Mouse (Mus musculus) E14TG2a.4 (cell line): ENCODE data around the gene Ppfia2.

Experiments used
- H3K27me3 ChIP-seq: 2 replicates; pipeline ENCODE4 v1.6.1; 2014; ENCODE audit warnings: low read length, control low read depth; ENCODE audit not compliant: insufficient read depth
- H3K36me3 ChIP-seq: 2 replicates; pipeline ENCODE4 v1.6.1; 2014; ENCODE audit warnings: low read length, control low read depth; ENCODE audit not compliant: insufficient read depth
- H3K4me1 ChIP-seq: replicated peaks from 2 replicates; pipeline ENCODE4 v1.6.1; 2014; ENCODE audit warnings: low read depth, low read length, control low read depth
- H3K4me3 ChIP-seq: replicated peaks from 2 replicates; pipeline ENCODE4 v1.5.1; 2014; ENCODE audit warnings: mild to moderate bottlenecking, low read length
- H3K9me3 ChIP-seq: 2 replicates; pipeline ENCODE4 v1.6.1; 2014; ENCODE audit warnings: low read length, control low read depth
- CTCF ChIP-seq: conservative IDR thresholded peaks from 2 replicates; pipeline ENCODE4 v1.5.1; 2014; ENCODE audit warnings: low read length
- NANOG ChIP-seq: IDR thresholded peaks from 2 replicates; pipeline ENCODE4 v1.6.1; 2014; ENCODE audit warnings: borderline replicate concordance, low read length, mixed read lengths
- POU5F1 ChIP-seq: IDR thresholded peaks from 2 replicates; pipeline ENCODE4 v1.6.1; 2014; ENCODE audit warnings: low read length, borderline replicate concordance

Ppfia2 gene

DNA sequence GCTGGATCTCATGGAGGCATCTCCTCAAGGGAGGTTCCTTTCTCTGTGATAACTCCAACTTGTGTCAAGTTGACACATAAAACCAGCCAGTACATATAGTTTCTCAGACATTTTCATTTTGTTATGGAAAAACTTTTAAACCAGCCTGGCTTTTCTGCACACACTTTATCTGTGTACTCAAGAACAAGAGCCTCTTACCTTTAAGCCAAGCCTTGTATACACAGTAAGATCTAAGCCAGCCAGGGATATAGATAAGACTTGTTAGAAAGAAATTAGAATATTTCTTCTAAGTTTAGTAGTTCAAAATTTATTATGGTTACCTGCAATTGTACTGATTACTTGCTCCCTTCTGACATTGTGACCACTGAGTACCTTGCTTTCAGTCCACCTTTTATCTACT lies 444.1 kb downstream of the Ppfia2 start:
- H3K4me3 ChIP-seq, result no peak overlapping the region
- TF ChIP-seq CTCF (no peak), NANOG (no peak), POU5F1 (no peak)
- no peaks in the 10 kb centered on the region for H3K4me1 ChIP-seq
- no peaks in the 10 kb centered on the region for H3K36me3 ChIP-seq
- H3K27me3 ChIP-seq, result no peaks in the 10 kb centered on the region
- H3K9me3 ChIP-seq, result 0 out of 2 replicates have a peak, but pooled peaks cover 6% of the 10 kb centered on the region

DNA sequence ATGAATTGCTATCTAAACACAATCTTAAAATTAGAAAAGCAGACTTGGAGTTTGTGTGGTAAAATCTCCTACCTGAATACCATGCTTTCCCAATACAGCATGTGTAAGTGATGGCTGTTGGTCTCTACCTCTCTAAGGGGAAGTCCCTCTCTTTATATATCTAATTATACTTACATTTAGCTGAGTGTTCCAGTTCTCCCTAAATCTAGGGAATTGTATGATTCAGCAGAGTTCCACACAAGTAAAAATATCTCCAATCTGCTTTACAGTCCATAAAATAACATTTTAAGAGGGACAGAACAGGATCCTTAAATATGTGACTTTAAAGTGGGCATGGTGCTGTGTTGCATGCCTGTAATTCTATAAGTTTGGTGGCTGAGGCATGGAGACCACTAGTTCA lies 444.7 kb downstream of the Ppfia2 start:
- Histone ChIP-seq H3K27me3 (no peaks in the 10 kb centered on the region), H3K9me3 (0 out of 2 replicates have a peak, but pooled peaks cover 6% of the 10 kb centered on the region), H3K4me1 (no peaks in the 10 kb centered on the region), H3K36me3 (no peaks in the 10 kb centered on the region), H3K4me3 (no peak overlapping the region)
- TF ChIP-seq POU5F1, result no peak
- TF ChIP-seq CTCF, result no peak

DNA sequence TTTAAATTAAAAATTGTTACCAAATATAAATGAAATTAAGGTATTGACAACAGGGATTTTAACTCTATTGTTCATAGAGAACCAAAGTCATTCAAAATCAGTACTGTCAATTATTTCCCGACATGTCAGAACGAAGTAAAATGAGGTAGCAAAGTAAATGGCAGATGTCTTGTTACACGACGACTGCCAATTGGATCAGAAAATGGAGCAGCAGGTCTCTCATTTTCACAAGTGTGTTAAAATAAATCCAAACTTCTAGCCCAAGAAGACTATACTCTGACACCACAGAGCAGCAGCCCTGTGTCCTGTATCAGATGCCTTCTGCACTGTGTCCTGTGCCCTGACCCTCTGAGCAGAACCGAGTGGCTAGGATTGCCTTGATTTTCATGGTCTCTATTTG lies 454.2 kb downstream of the Ppfia2 start:
- H3K36me3 ChIP-seq, result no peaks in the 10 kb centered on the region
- H3K9me3 ChIP-seq, result no peaks in the 10 kb centered on the region
- H3K4me3 ChIP-seq, result no peak overlapping the region
- H3K4me1 ChIP-seq, result no peaks in the 10 kb centered on the region
- no peak for TF ChIP-seq POU5F1
- TF ChIP-seq CTCF, result no peak
- no peak for TF ChIP-seq NANOG
- H3K27me3 ChIP-seq, result no peaks in the 10 kb centered on the region

DNA sequence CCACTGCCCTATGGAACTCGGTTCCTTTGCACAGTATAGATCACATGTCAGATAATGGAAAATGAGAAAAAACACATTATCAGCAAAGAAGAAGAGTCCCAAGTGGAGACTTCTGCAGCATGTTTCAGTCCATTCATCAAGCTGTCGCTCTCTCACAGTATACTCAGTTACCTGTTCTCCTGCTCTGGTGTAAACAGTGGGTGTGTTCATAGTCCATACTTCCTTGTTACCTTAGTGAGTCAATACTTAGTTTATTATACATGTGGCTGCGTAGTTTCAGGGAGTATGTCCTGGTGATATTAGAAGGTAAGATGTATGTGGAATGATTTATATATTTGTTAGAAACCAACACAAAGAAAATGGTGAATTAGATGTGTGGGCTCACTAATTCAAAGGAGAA lies 454.7 kb downstream of the Ppfia2 start:
- no peak overlapping the region for H3K4me3 ChIP-seq
- H3K9me3 ChIP-seq, result no peaks in the 10 kb centered on the region
- no peaks in the 10 kb centered on the region for H3K36me3 ChIP-seq
- no peaks in the 10 kb centered on the region for H3K4me1 ChIP-seq
- TF ChIP-seq CTCF (no peak), NANOG (no peak), POU5F1 (no peak)
- no peaks in the 10 kb centered on the region for H3K27me3 ChIP-seq

DNA sequence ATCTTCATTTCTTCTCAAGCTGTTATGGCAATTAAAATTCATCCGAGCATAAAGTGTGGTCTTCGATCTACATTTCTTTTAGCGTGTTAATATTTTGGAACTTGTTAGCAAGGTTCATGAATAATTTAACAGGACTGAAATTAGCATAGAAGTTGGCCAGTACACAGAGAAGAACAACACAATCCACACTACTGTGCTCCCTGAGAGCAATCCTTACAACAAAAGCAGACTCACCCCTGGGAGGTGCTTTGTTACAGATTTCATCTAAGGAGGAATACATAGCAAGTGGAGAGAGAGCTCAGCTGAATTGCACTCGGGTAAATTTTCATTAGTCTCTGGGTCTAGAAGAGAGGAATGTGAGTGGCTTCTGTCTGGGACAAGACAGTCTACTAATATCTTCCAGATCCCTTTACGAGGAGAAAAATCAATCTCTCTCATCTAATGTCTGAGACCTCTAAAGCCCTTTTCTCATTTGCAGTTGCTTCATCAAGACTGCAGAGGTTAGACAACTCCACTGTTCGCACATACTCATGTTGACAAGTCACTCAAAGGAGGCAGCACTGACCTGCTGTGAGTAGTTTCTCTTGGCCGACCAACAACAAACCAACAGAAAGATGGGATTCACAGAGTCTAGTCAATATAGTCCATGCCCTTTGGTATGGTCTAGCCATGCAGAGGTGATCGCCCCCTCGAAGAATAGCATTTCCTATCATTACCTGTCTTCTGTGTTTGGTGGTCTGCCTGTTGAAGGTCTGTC lies 458.6 kb downstream of the Ppfia2 start:
- no peaks in the 10 kb centered on the region for H3K9me3 ChIP-seq
- H3K4me1 ChIP-seq, result no peaks in the 10 kb centered on the region
- H3K36me3 ChIP-seq, result no peaks in the 10 kb centered on the region
- TF ChIP-seq NANOG, result no peak
- no peaks in the 10 kb centered on the region for H3K27me3 ChIP-seq
- H3K4me3 ChIP-seq, result no peak overlapping the region

DNA sequence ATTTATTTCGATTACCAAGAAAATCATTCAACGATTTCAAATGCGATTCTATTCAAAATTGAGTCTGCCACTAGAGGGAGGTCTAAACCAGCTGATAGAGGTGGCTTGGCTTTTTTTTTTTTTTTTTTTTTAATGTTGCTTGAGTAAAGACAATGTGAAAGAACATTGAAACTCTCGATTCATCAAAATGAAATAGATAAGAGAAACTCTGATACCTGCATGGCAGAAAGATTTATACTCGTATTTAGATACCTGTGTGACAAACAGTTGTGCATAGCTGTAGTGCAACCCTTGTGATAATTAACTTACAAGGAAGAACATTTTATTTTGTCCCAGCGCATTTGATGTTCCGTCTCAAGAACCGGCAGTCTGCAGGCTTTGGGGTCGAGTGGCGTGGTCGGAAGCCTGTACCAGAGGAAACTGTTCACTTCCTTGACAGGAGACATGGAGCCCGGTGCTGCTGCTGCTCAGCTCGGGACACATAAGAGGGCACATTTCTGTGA lies 462.5 kb downstream of the Ppfia2 start:
- TF ChIP-seq NANOG (no peak), POU5F1 (no peak), CTCF (peak; percentile 28)
- Histone ChIP-seq H3K9me3 (no peaks in the 10 kb centered on the region), H3K27me3 (no peaks in the 10 kb centered on the region), H3K36me3 (no peaks in the 10 kb centered on the region), H3K4me3 (no peak overlapping the region), H3K4me1 (no peaks in the 10 kb centered on the region)

DNA sequence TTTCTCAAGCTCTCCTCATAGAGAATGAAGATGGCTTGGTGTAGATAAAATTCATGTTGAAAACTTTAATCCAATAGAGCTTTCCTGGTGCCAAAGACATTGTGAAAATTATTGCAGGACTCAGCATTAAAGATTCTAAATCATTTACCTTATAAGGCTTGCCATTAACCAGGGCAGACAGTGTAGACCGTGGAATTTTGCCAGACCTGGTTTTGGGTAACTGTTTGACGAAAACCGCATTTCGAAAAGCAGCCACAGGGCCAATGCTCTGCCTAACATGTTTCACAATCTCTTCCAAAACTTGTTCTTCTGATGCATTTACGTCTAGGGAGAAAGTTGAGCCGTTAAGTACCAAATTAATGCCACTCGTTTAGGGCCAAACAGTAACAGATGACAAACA lies 466.9 kb downstream of the Ppfia2 start:
- TF ChIP-seq POU5F1 (no peak), CTCF (no peak), NANOG (no peak)
- H3K9me3 ChIP-seq, result no peaks in the 10 kb centered on the region
- H3K4me3 ChIP-seq, result no peak overlapping the region
- no peaks in the 10 kb centered on the region for H3K4me1 ChIP-seq
- no peaks in the 10 kb centered on the region for H3K27me3 ChIP-seq
- H3K36me3 ChIP-seq, result no peaks in the 10 kb centered on the region

DNA sequence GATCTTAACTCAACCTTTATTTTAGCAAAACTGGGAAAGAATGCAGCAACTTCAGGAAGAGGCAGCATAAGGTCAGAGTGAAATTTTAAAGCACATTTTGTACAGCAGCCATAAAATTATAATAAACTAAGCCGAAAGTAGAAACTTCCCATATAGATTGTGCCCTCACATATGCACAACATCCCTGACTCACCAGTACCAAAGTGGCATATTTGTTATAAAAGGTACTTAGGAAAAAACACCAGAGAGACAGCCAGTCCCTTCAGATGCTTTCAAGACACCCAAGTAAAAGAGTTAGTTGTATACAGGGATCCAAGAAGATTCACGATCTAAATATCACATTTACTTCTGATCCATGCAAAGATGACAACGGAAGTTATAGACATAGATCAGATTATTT lies 468.7 kb downstream of the Ppfia2 start:
- TF ChIP-seq NANOG (no peak), POU5F1 (no peak), CTCF (no peak)

DNA sequence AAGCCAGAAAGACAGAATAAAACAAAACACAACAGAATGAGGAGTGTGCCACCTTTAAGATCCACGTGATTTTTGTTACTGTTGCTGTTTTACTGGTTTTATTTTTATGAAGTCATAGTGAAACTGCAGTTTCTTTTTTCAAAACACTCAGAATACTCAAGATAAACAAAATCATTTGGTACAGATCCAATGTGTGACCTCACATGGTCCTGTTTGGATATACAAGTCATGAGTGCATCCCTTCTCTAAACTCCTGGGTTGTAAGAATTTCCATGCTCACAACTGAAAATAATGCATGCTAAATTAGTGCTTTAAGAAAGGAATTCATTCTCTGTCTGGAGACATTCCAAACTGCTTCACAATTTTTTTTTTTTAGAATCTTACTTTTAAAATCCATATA lies 469.3 kb downstream of the Ppfia2 start:
- H3K4me1 ChIP-seq, result no peaks in the 10 kb centered on the region
- H3K27me3 ChIP-seq, result no peaks in the 10 kb centered on the region
- H3K4me3 ChIP-seq, result no peak overlapping the region
- no peaks in the 10 kb centered on the region for H3K36me3 ChIP-seq
- TF ChIP-seq CTCF, result no peak
- TF ChIP-seq NANOG, result no peak
- no peak for TF ChIP-seq POU5F1
- H3K9me3 ChIP-seq, result no peaks in the 10 kb centered on the region

More for the DNA sequence above, 468.7 kb downstream of the Ppfia2 start:
- Histone ChIP-seq H3K36me3 (no peaks in the 10 kb centered on the region), H3K4me1 (no peaks in the 10 kb centered on the region), H3K27me3 (no peaks in the 10 kb centered on the region), H3K4me3 (no peak overlapping the region), H3K9me3 (no peaks in the 10 kb centered on the region)
